Mouse (Mus musculus): ENCODE results near the gene 9530002B09Rik. TPM values are rescaled to one million over a fixed set of nuclear protein-coding genes. Genes with fewer than 3 reads are reported as not detected.

The 9530002B09Rik gene
- not detected in 2 replicates for polyA plus RNA-seq (2015; fragmentation: Nextera tagmentation; extraction: Ambion mirVana)

- H3K4me2 ChIP-seq, result no peak within 1 kb of the TSS
- peaks cover 4% of the 10 kb centered on the region; the same call in 1 of the 2 replicates for H3K9me3 ChIP-seq
- ATAC-seq (ENCODE audit: borderline replicate concordance, extremely low read depth, low FRiP score, low TSS enrichment), result no peak
- H3K27ac ChIP-seq, result no peak within 1 kb of the TSS
- H3K4me3 ChIP-seq, result no peak within 1 kb of the TSS
- no peak within 1 kb of the TSS for H3K9ac ChIP-seq
- no peaks in the 10 kb centered on the region for H3K36me3 ChIP-seq
- no peaks in the 10 kb centered on the region for H3K4me1 ChIP-seq
- no peaks in the 10 kb centered on the region for H3K27me3 ChIP-seq
These were observed at the start of gene 9530002B09Rik for GRCm38 (mm10) chr4:122688975-122689374. TSS of gene 9530002B09Rik (plus strand) at chr4:122689275.

Other genes with a start within 250 kb of the 9530002B09Rik start
- 62.1 and 73.1 TPM in 2 replicates for gene Ppt1, start 147.0 kb downstream of the 9530002B09Rik start, polyA plus RNA-seq (2015; fragmentation: Nextera tagmentation; extraction: Ambion mirVana)
- gene Cap1, start 196.8 kb downstream of the 9530002B09Rik start, polyA plus RNA-seq (2015; fragmentation: Nextera tagmentation; extraction: Ambion mirVana), result 61.7 and 70.2 TPM in 2 replicates